Mouse (Mus musculus) heart, adult 2 months (tissue): ENCODE measurements at regions not wholly inside any gene's neighbourhood (a gene's known extent, or its start where the extent isn't known, plus 50 kb on each side); places are given as distances from the start of the nearest gene placed in this dataset.

Source experiments
- CTCF ChIP-seq: fragments of 200-600 bp; IDR thresholded peaks from 2 replicates; pipeline ENCODE4 v1.8.1; 2022; ENCODE audit warnings: antibody characterized with exemption, mild to moderate bottlenecking, moderate library complexity
- POLR2A ChIP-seq: fragments of 200-500 bp; IDR thresholded peaks from 2 replicates; pipeline ENCODE4 v1.6.1; 2011; ENCODE audit warnings: mild to moderate bottlenecking, low read depth, low read length, control low read depth; ENCODE audit not compliant: insufficient read depth

DNA sequence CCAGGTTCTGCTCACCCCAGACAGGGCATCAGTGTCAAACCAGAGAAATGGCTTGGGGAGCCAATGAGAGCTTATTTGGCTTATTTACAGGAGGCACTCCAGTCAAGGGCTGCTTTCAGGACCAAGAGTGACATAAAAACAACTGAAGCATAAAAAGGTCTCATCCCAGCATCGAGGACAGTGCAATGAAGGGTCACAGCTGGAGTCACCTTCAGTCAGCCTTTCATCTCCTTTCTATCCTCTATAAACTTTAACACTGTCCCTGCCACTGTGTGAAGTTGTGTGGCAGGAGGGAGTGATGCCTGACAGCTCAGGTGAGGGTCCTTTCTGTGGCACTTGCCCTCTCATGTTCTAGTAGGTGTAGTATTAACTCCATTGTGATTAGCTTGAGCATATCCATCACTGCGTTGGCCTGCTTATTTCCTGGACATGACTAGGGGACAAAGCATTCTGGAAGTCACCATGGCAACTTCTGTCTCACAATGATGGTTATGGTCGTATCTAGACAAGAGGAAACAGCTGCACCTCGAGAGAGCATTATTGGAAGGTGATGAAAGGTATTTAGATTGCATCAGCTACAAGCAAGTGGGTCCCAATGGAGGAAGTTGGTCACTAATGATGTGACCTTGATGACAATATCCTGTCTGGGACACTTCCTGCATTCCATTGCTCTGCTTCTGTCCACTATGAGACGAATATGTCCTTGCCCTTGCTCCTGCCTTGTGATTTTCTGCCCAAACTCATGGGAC, 87.8 kb upstream of the Enpp6 start:
- TF ChIP-seq CTCF (no peak), POLR2A (peak; percentile 41; the same call in 1 of the 2 replicates)
